Mouse (Mus musculus) spleen, adult 2 months (tissue): ENCODE results near the gene Homer3.

ENCODE experiments used
- CTCF ChIP-seq: fragments of 200-500 bp; IDR thresholded peaks from 2 replicates; pipeline ENCODE4 v1.5.1; 2011; ENCODE audit warnings: mild to moderate bottlenecking, inconsistent platforms; ENCODE audit not compliant: insufficient read depth, insufficient read length, insufficient replicate concordance; ENCODE audit errors: extremely low read depth
- POLR2A ChIP-seq: fragments of 200-500 bp; IDR thresholded peaks from 2 replicates; pipeline ENCODE4 v1.6.1; 2011; ENCODE audit warnings: low read depth, low read length, inconsistent platforms

GRCm38 (mm10) chr8:70343076-70343475 is 60.4 kb downstream of the Homer3 start:
- TF ChIP-seq CTCF (no peak), POLR2A (no peak)
